Mouse (Mus musculus) C2C12 (cell line): ENCODE results near the gene Sarm1.

Experiments
- CTCF ChIP-seq: IDR thresholded peaks from one replicate; pipeline ENCODE4 v1.5.1; 2011; ENCODE audit not compliant: control insufficient read depth, insufficient read depth, insufficient read length
- FOSL1 ChIP-seq: IDR thresholded peaks from one replicate; pipeline ENCODE4 v1.8.0; 2011; ENCODE audit warnings: mild to moderate bottlenecking, low read length; ENCODE audit not compliant: poor library complexity, insufficient read depth, severe bottlenecking
- MAX ChIP-seq: IDR thresholded peaks from one replicate; pipeline ENCODE4 v1.6.1; 2011; ENCODE audit warnings: mild to moderate bottlenecking, control low read depth
- MYOG ChIP-seq: IDR thresholded peaks from one replicate; pipeline ENCODE4 v1.6.1; 2011; ENCODE audit not compliant: control insufficient read depth, insufficient read length; ENCODE audit errors: extremely low read depth
- USF1 ChIP-seq: IDR thresholded peaks from one replicate; pipeline ENCODE4 v1.6.1; 2011; ENCODE audit warnings: low read depth, mild to moderate bottlenecking, control low read depth, moderate library complexity

DNA sequence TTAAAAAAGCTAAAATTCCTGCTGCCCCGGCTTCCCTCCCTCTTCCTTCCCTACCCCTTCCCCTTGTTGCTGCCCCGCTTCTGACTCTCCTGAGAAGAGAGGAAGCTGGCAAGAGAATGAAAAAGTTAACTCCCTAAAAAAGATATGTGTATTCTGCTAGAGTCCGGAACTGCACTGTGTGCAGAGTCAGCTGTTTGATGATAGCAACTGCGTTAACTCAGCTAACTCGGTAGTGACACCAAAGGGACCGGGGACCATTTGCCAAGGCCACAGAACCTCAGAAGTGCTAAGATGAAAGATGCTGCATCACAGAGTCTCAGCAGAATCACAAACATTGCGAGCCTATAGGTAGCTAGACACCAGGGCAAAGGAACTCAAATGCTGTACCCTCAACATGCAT is 30.0 kb downstream of the Sarm1 start:
- TF ChIP-seq FOSL1 = no peak
- no peak for TF ChIP-seq MAX
- TF ChIP-seq CTCF = no peak
- TF ChIP-seq MYOG = no peak
- no peak for TF ChIP-seq USF1
